Mouse (Mus musculus): ENCODE results near the gene Rabepk. TPM values are rescaled to one million over a fixed set of nuclear protein-coding genes. Genes with fewer than 3 reads are reported as not detected.

Rabepk gene
- polyA plus RNA-seq (2012; rRNA removed): 20.6 and 28.4 TPM in 2 replicates

GRCm38 (mm10) chr2:34799357-34800256 is at the start of gene Rabepk:
Rabepk (minus strand) TSS chr2:34799912.

DNA sequence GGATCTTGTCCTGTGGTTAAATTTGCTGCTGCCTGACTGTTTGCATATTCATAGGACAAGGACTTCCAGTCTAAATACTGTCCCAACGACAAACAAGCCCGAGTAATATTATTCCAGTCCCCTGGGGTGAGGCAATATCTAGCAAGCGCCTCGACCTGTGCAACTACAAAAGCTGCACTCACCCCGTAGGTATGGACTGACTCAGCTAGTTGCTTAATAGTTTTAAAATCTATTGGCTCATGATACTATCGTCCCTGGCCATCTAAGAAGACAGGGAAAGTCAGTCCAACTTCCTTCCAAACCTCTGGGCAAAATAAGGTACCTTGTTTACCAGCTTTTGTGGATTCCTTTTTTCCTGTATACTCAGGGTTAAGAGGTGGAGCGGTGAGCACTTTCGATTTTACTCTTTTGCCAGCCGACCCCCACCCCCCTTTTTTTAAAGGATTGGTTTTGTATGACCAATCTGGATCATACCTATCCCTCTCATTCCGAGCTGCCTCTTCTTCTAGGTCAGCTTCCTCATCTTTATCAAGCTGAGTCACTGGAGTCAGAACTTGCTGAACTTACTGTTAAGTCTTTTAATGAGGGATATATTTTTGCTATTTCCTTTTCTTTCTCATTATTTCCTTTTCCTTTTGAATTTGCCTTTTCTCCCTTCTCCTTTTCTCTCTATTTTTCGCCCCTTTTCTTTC is 33.2 kb upstream of the Rabepk start, which contains the start of gene Gm34653:
Gene Gm34653, plus strand, starts transcription at position 242 of the 692 bp plus-strand sequence.

GRCm38 (mm10) chr2:34825827-34826459 is 26.2 kb upstream of the Rabepk start, which contains the start of gene Fbxw2:
Fbxw2 (minus strand) TSS chr2:34826311.

DNA sequence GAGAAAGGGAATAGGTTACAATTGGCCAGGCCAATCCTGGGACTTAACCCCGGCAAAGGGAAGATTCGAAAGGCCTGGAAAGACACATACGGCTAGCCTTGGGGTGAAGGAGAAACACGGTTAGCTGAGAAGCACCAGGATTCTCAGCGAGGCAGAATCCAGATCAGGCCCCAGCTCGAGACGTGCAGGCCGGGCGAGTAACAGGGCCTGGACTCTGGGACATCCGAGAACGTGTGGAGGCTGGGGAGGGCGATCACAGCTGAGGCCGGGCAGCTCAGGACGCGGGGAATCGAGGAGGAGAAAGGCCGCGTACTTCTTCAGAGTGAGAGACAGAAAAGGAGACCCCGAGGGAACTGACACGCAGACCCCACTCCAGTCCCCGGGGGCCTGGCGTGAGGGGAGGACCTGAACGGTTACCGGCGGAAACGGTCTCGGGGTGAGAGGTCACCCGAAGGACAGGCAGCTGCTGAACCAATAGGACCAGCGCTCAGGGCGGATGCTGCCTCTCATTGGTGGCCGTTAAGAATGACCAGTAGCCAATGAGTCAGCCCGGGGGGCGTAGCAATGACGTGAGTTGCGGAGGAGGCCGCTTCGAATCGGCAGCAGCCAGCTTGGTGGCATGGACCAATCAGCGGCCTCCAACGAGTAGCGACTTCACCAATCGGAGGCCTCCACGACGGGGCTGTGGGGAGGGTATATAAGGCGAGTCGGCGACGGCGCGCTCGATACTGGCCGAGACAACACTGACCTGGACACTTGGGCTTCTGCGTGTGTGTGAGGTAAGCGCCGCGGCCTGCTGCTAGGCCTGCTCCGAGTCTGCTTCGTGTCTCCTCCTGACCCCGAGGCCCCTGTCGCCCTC is 28.1 kb downstream of the Rabepk start, which contains the start of gene Hspa5:
Gene Hspa5, plus strand, starts transcription at position 603 of the 859 bp plus-strand sequence.

DNA sequence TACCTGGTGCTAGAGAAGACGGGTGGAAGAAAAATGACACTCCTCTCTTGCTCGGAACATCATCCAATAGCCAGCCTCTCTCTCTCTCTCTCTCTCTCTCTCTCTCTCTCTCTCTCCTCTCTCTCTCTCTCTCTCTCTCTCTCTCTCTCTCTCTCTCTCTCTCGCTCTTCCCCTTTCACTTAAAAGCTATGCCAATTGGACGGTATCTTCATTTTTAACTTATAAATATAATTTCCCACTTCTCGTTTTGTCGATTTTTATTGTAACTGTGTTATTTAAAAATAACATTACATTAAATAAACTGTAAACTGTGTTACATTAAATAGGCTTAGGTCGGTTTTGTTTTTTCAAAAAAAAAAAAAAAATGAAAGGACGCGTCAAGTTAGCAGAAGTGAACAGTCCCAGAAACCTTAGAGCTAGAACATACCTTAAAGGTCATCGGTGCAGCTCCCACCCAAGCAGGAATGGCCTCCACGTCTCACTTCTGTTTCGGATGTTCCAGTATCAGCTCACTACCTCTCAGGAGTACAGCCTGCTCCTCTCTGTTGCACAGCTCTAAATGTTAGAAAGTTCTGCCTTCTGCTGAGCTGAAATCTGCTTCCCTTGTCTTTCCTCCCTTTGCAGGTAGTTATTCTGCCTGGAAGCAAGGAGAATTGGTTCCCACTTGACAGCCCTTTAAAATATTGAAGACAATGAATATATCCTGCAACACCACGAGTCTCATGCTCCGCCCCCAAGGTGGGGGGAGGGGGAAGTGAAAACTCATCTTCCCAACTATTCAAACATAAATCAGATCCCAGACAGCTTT is 45.0 kb downstream of the Rabepk start, which contains the start of gene Gapvd1:
Gene Gapvd1, minus strand, starts transcription at position 682 of the 808 bp plus-strand sequence.

Other genes starting within 250 kb of the Rabepk start
- gene Gapvd1, start 44.7 kb downstream of the Rabepk start, polyA plus RNA-seq (2012; rRNA removed): 39.7 and 45.8 TPM in 2 replicates
- gene Hspa5, start 27.9 kb downstream of the Rabepk start, polyA plus RNA-seq (2012; rRNA removed): 667 and 1,111 TPM in 2 replicates
- gene Fbxw2, start 26.4 kb upstream of the Rabepk start, polyA plus RNA-seq (2012; rRNA removed): 49.8 and 54.7 TPM in 2 replicates
- 0.05 TPM in 2 replicates for gene Gm34653, start 33.1 kb upstream of the Rabepk start, polyA plus RNA-seq (2012; rRNA removed)
- 0.14 and 0.22 TPM in 2 replicates for gene Cutal, start 74.5 kb upstream of the Rabepk start, polyA plus RNA-seq (2012; rRNA removed)
- gene Psmd5, start 75.1 kb upstream of the Rabepk start, polyA plus RNA-seq (2012; rRNA removed): 26.8 and 68.7 TPM in 2 replicates
- gene Phf19, start 114.1 kb upstream of the Rabepk start, polyA plus RNA-seq (2012; rRNA removed): 3.1 and 3.4 TPM in 2 replicates
- gene Traf1, start 161.9 kb upstream of the Rabepk start, polyA plus RNA-seq (2012; rRNA removed): 0.60 and 0.83 TPM in 2 replicates

Measured in central nervous system, embryonic 11.5 days (tissue).